Mouse (Mus musculus) neural tube, embryonic 13.5 days (tissue): ENCODE results near the gene Col4a4. TPM values are rescaled to one million over a fixed set of nuclear protein-coding genes. Genes with fewer than 3 reads are reported as not detected.

Experiments
- ATAC-seq: fragments of 200-750 bp; cut with Nextera tagmentation; 2 replicates; pipeline ENCODE4 v1.8.0; 2017; ENCODE audit warnings: low read depth, mild to moderate bottlenecking, moderate TSS enrichment, moderate library complexity
- H3K27ac ChIP-seq: fragments of 300-500 bp; sonication (generic); replicated peaks from 2 replicates; pipeline ENCODE4 v1.5.1; 2015; ENCODE audit warnings: moderate library complexity, mild to moderate bottlenecking, inconsistent platforms
- H3K27me3 ChIP-seq: fragments of 300-500 bp; sonication (generic); 2 replicates; pipeline ENCODE4 v1.6.1; 2015; ENCODE audit warnings: mild to moderate bottlenecking, inconsistent platforms
- H3K36me3 ChIP-seq: fragments of 300-500 bp; sonication (generic); 2 replicates; pipeline ENCODE4 v1.6.1; 2015; ENCODE audit warnings: mild to moderate bottlenecking, inconsistent platforms
- H3K4me1 ChIP-seq: fragments of 300-500 bp; sonication (generic); replicated peaks from 2 replicates; pipeline ENCODE4 v1.6.1; 2015; ENCODE audit warnings: inconsistent platforms
- H3K4me2 ChIP-seq: fragments of 300-500 bp; sonication (generic); 2 replicates; pipeline ENCODE4 v1.6.1; 2015; ENCODE audit warnings: inconsistent platforms, mild to moderate bottlenecking, moderate library complexity
- H3K4me3 ChIP-seq: fragments of 300-500 bp; sonication (generic); 2 replicates; pipeline ENCODE4 v1.5.1; 2015; ENCODE audit warnings: mild to moderate bottlenecking, inconsistent platforms
- H3K9ac ChIP-seq: fragments of 300-500 bp; sonication (generic); 2 replicates; pipeline ENCODE4 v1.6.1; 2015; ENCODE audit warnings: moderate library complexity, mild to moderate bottlenecking, inconsistent platforms
- H3K9me3 ChIP-seq: fragments of 300-500 bp; sonication (generic); 2 replicates; pipeline ENCODE4 v1.6.1; 2016; ENCODE audit warnings: inconsistent platforms
- WGBS: fragments of 180-500 bp; shearing (Covaris S2); methylation state at CpG from one replicate; pipeline ENCODE4 v1.1.7; 2015; 5-methylcytosine and 5-hydroxymethylcytosine counted together
- polyA plus RNA-seq: library from polyadenylated mRNA; unstranded; fragments of >200 nt; fragmentation: Nextera tagmentation; extraction: Ambion mirVana; gene quantifications from 2 replicates; pipeline ENCODE4 v1.2.1, GENCODE M21; 2015

The Col4a4 gene
- polyA plus RNA-seq, 1 experiment from 2014 or later = 0.24 TPM

GRCm38 (mm10) chr1:82468872-82469271, 117.8 kb downstream of the Col4a4 start:
- peaks cover 5% of the 10 kb centered on the region; the same call in 1 of the 2 replicates for H3K4me1 ChIP-seq
- WGBS = 77% methylated on average over 6 of the region's 6 CpGs
- ATAC-seq = no peak

GRCm38 (mm10) chr1:82465321-82465853, 121.3 kb downstream of the Col4a4 start:
- 50% methylated on average over 6 of the region's 6 CpGs for WGBS
- no peak for ATAC-seq
- no peaks in the 10 kb centered on the region for H3K27me3 ChIP-seq
- H3K36me3 ChIP-seq = no peaks in the 10 kb centered on the region
- H3K9me3 ChIP-seq = no peaks in the 10 kb centered on the region
- H3K27ac ChIP-seq = no peak overlapping the region
- H3K4me3 ChIP-seq = no peak overlapping the region
- no peaks in the 10 kb centered on the region for H3K4me1 ChIP-seq
- H3K4me2 ChIP-seq = no peak overlapping the region
- H3K9ac ChIP-seq = no peak overlapping the region

More at GRCm38 (mm10) chr1:82468872-82469271, 117.8 kb downstream of the Col4a4 start:
- Histone ChIP-seq H3K4me2 (no peak overlapping the region), H3K36me3 (no peaks in the 10 kb centered on the region), H3K9me3 (no peaks in the 10 kb centered on the region), H3K9ac (no peak overlapping the region), H3K4me3 (no peak overlapping the region), H3K27me3 (no peaks in the 10 kb centered on the region), H3K27ac (no peak overlapping the region)

DNA sequence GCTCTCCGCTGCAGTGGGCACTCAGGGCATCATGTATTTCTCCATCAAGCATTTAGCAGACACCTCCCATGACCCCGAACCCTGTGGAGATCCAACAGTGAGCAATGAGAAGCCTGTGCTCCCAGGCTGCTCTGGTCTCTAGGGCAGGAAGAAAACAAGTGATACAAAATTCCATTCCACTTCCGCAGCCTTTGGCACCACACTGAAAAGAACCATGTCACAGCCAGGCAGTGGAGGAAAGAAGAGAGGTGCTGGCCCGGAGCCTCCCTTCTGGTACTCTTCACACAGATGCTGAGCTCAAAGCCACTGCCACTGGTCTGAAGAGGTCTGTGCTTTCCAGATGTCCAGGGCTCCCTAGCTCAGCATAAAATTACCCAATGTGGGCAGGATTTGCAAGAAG, 125.6 kb downstream of the Col4a4 start:
- H3K4me1 ChIP-seq = no peaks in the 10 kb centered on the region
- WGBS = 77% methylated on average over 4 of the region's 4 CpGs
- H3K27ac ChIP-seq = no peak overlapping the region
- H3K4me3 ChIP-seq = no peak overlapping the region
- ATAC-seq = no peak
- no peak overlapping the region for H3K9ac ChIP-seq
- no peaks in the 10 kb centered on the region for H3K36me3 ChIP-seq
- H3K4me2 ChIP-seq = no peak overlapping the region
- H3K9me3 ChIP-seq = no peaks in the 10 kb centered on the region
- no peaks in the 10 kb centered on the region for H3K27me3 ChIP-seq

- no peak for ATAC-seq
- no peak overlapping the region for H3K4me3 ChIP-seq
- H3K4me2 ChIP-seq = no peak overlapping the region
- no peaks in the 10 kb centered on the region for H3K4me1 ChIP-seq
- no peaks in the 10 kb centered on the region for H3K9me3 ChIP-seq
- H3K27ac ChIP-seq = no peak overlapping the region
- no peaks in the 10 kb centered on the region for H3K27me3 ChIP-seq
- H3K36me3 ChIP-seq = no peaks in the 10 kb centered on the region
- WGBS = 87% methylated on average over 2 of the region's 2 CpGs
- no peak overlapping the region for H3K9ac ChIP-seq
Measured at GRCm38 (mm10) chr1:82459926-82460325, 126.7 kb downstream of the Col4a4 start.

DNA sequence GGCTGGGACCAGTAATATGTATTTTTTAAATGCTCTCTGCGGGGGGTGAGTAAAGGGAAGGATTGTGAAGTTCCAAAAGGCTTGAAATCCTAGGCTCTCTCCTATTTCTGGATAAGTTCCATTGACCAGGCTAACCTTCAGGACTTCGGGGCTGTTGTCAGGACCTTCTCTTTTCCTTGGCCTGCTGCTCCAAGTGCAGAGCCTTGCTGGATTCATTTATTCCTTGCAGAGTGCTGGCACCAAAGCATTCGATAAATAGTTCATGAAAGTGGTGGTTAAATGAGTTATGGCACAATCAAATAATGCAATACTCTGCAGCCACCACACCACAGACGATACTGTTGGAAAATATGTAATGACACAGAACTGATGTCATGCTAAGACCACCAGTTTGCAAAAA, 127.3 kb downstream of the Col4a4 start:
- Histone ChIP-seq H3K4me2 (no peak overlapping the region), H3K9ac (no peak overlapping the region), H3K27me3 (no peaks in the 10 kb centered on the region), H3K4me3 (no peak overlapping the region), H3K36me3 (no peaks in the 10 kb centered on the region), H3K9me3 (no peaks in the 10 kb centered on the region), H3K4me1 (no peaks in the 10 kb centered on the region), H3K27ac (no peak overlapping the region)
- ATAC-seq = no peak
- 81% methylated on average over 4 of the region's 4 CpGs for WGBS

DNA sequence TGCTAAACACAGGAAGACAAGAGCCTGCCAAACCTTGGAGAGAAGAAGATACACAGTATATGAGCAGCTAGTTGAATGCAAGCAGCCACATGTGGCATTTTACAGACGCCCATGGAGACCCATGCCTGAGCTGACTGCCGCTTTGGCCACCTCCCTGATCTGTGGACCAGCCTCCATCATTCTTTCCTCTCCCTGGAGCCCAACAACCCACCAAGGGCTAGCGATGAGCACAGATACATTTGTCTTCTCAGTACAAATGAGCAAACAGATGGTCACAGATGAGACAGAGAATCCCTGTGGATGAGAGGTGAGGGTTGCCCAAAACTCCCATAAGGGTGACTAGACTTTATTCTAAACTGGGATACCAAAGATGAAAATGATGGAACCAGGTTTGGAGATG, 132.6 kb downstream of the Col4a4 start:
- Histone ChIP-seq H3K27ac (no peak overlapping the region), H3K27me3 (no peaks in the 10 kb centered on the region), H3K36me3 (no peaks in the 10 kb centered on the region), H3K4me3 (no peak overlapping the region), H3K9ac (no peak overlapping the region), H3K4me2 (no peak overlapping the region), H3K4me1 (no peaks in the 10 kb centered on the region; the same call in none of the 2 replicates), H3K9me3 (no peaks in the 10 kb centered on the region)
- WGBS = 89% methylated on average over 3 of the region's 3 CpGs
- no peak for ATAC-seq

- WGBS = 21% methylated on average over 6 of the region's 6 CpGs
- Histone ChIP-seq H3K4me1 (no peaks in the 10 kb centered on the region; the same call in none of the 2 replicates), H3K4me2 (no peak overlapping the region), H3K4me3 (no peak overlapping the region), H3K9ac (no peak overlapping the region), H3K36me3 (no peaks in the 10 kb centered on the region), H3K9me3 (no peaks in the 10 kb centered on the region), H3K27ac (peak overlapping the region; percentile 61; the same call in 1 of the 2 replicates), H3K27me3 (no peaks in the 10 kb centered on the region)
- ATAC-seq = peak; percentile 76
Measured at GRCm38 (mm10) chr1:82451927-82452651, 134.6 kb downstream of the Col4a4 start.

DNA sequence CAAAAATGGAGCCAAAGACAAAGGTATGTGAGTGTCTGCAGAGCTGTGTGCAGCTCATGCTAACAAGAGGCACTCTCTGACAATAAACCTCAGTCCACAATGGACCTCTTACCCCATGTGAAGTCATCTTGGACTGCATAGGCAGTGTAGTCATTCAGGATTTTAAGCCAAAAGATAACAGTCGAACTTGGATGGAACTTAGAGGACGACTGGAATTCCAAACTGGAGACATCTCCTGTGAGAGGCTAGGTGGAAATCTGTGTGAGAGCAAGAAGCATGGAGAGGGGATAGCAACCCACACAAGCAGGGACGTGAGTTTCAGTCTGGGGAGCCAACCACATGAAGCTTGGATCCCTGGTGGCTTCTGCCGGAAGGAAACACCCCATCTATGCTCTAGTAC, 136.8 kb downstream of the Col4a4 start:
- H3K4me2 ChIP-seq = no peak overlapping the region
- no peak overlapping the region for H3K9ac ChIP-seq
- no peak overlapping the region for H3K27ac ChIP-seq
- no peaks in the 10 kb centered on the region; the same call in none of the 2 replicates for H3K4me1 ChIP-seq
- H3K36me3 ChIP-seq = no peaks in the 10 kb centered on the region
- H3K9me3 ChIP-seq = no peaks in the 10 kb centered on the region
- WGBS = 85% methylated on average over 4 of the region's 4 CpGs
- no peaks in the 10 kb centered on the region for H3K27me3 ChIP-seq
- ATAC-seq = no peak
- no peak overlapping the region for H3K4me3 ChIP-seq

DNA sequence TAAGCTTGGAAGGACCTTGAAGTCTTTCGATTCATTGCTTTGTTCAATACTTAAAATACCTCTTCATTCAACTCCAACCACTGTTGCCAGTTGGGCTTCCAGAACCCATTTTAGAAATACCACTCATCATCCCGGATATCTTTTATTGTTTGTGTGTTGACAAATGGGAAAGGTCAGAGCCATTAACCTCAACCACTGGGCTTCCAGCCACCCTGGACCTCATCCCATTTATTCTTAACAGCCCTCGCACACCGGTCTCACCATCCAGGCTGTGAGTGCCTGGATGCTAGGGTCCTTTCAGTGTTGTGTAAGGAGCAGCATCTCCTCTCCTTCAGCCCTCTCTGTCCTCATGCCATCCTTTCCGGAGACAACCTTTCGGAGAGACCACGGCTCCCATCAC, 140.6 kb downstream of the Col4a4 start:
- no peak overlapping the region for H3K4me3 ChIP-seq
- H3K27ac ChIP-seq = no peak overlapping the region
- no peaks in the 10 kb centered on the region for H3K36me3 ChIP-seq
- H3K9me3 ChIP-seq = no peaks in the 10 kb centered on the region
- ATAC-seq = no peak
- H3K4me2 ChIP-seq = no peak overlapping the region
- 86% methylated on average over 7 of the region's 7 CpGs for WGBS
- H3K4me1 ChIP-seq = no peaks in the 10 kb centered on the region
- H3K9ac ChIP-seq = no peak overlapping the region
- H3K27me3 ChIP-seq = no peaks in the 10 kb centered on the region

DNA sequence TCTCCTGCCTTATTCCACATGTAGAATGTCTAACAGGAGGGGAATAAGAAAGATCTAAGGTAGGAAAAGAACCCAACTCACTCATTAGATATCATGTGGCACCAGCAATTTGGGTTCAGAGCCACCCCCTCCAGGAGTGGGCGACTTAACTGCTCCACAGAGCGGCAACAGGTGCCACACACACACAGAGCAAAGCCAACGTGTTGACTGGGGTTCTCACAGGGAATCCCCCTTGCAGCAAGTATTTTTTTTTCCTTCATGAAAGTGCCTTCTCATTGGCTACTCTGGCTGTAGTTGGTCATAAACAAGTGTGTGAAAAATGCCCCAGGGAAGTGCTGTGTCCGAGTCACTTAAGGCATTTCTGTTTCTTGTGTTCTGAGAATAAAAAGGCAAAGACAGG, 143.1 kb downstream of the Col4a4 start:
- no peak for ATAC-seq
- Histone ChIP-seq H3K9me3 (no peaks in the 10 kb centered on the region), H3K9ac (no peak overlapping the region), H3K4me2 (no peak overlapping the region), H3K4me3 (no peak overlapping the region), H3K4me1 (no peaks in the 10 kb centered on the region), H3K27ac (no peak overlapping the region), H3K36me3 (no peaks in the 10 kb centered on the region), H3K27me3 (no peaks in the 10 kb centered on the region)
- 69% methylated on average over 4 of the region's 4 CpGs for WGBS

- ATAC-seq = no peak
- H3K4me1 ChIP-seq = no peaks in the 10 kb centered on the region
- H3K36me3 ChIP-seq = no peaks in the 10 kb centered on the region
- H3K9ac ChIP-seq = no peak overlapping the region
- H3K9me3 ChIP-seq = no peaks in the 10 kb centered on the region
- no peak overlapping the region for H3K4me2 ChIP-seq
- no peak overlapping the region for H3K4me3 ChIP-seq
- no peak overlapping the region for H3K27ac ChIP-seq
- WGBS = 65% methylated on average over 1 of the region's 1 CpGs
- no peaks in the 10 kb centered on the region for H3K27me3 ChIP-seq
Measured at GRCm38 (mm10) chr1:82440123-82440522, 146.5 kb downstream of the Col4a4 start.

DNA sequence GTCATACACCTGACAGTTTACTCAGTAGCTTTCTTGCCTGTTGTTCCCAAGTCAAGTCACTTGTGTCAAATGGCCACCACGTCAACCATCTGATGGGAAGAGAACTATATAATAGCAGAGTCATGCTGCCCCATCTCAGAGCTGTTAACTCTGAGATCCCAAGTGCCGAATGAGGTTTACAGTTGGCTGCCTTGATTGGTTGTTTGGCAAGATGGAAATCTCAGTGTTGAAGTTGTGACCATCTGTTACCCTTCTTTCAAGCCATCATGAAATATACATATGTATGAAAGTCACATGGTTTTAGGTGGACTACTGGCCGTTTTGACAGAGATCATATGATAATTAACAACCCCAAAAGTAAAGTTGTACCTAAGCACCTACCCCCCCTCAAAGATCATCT, 149.4 kb downstream of the Col4a4 start:
- no peak overlapping the region for H3K4me3 ChIP-seq
- H3K27me3 ChIP-seq = no peaks in the 10 kb centered on the region
- H3K4me1 ChIP-seq = peaks cover 6% of the 10 kb centered on the region
- ATAC-seq = no peak
- WGBS = 67% methylated on average over 3 of the region's 3 CpGs
- no peak overlapping the region for H3K27ac ChIP-seq
- H3K9ac ChIP-seq = no peak overlapping the region
- H3K9me3 ChIP-seq = no peaks in the 10 kb centered on the region
- no peak overlapping the region for H3K4me2 ChIP-seq
- no peaks in the 10 kb centered on the region for H3K36me3 ChIP-seq

DNA sequence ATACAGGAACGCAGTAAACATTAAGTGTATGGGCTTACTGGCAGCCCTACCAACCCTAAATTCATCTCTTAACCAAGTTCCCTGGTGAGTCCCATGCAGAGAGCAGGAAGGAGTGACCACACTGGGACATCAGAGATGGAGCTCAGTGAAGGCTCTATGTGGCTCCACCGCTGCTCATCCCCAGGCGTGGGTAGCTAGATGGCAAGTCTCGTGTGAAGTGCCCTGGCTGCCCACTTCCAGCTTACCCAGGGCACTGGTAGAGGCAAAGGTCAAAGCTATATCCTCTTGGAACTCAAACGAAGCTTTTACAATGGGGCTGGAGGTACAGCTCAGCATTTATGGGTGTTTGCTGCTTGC, 153.0 kb downstream of the Col4a4 start:
- H3K9ac ChIP-seq = no peak overlapping the region
- H3K36me3 ChIP-seq = no peaks in the 10 kb centered on the region
- H3K27me3 ChIP-seq = no peaks in the 10 kb centered on the region
- H3K4me1 ChIP-seq = peaks cover 10% of the 10 kb centered on the region
- no peak for ATAC-seq
- no peak overlapping the region for H3K27ac ChIP-seq
- H3K4me3 ChIP-seq = no peak overlapping the region
- H3K4me2 ChIP-seq = no peak overlapping the region
- no peaks in the 10 kb centered on the region for H3K9me3 ChIP-seq
- WGBS = 76% methylated on average over 5 of the region's 5 CpGs
